Mouse (Mus musculus) cerebellum, postnatal 10 days (tissue): ENCODE data around the gene Neurl1a.

Experiments
- DNase-seq, 2 experiments: peaks; one replicate each; pipeline ENCODE4 v3.0.0; 2021; ENCODE audit warnings: mixed read lengths in 2 of 2

The Neurl1a gene

DNA sequence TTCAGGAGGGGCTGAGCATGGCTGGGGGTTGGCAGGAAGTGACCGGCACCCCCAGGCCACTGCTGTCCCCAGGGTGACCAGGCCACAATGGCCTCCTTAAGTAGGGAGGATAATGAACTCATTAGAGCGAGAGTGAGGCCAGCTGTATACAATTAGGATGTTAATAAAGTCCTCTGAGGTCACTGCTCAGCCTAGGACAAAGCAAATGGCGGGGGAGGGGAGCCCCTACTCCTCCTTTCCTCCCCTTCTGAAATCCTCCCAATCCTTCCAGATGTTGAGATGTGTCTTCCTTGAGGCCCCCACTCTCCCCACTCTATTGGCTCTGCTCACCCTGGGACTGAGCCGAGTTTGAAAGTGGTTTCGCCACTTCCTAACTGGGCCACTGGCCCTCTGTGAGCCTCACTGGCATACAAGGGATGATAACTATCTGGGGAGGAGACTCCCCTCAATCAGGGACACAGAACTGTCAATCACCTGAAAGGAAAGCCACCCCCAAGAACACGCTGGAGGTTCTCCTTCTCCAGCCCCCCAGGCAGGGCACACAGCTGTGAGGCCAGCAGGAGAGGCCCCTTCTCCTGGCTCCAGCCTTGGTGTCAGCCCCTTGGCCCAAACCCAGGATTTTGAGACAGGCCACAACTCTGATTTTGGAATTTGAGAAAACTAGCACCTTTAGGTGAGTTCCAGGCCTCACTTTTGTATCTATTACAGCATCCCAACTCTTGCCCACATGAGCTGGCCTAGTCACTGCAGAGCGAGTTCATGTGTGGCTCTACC, 112.9 kb downstream of the Neurl1a start:
- DNase-seq: peak; percentile 36 to 48

DNA sequence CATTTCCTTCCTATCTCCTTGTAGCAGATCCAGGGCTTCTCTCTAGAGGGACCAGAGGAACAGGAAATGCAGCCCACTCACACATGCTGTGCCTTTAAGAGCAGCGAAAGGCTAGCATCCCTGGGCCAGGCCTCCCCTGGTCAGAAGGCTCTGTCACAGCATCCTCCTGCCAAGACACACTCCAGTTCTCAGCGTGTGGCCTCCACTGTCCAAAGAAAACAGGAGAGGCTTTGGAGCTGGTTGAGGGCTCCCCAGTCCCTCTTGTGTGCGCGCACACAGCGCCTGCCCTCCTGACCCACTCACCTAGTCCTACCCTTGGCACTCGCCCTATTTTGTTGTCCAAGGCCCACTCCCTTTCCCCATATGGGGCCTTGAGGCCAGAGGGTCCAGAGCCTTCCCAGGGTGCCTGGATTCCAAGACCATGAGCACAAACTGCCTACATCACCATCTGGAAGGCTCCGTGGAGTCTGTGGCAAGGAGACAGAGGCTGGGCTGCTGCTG, 113.9 kb downstream of the Neurl1a start:
- DNase-seq: peak; percentile 74 to 84

DNA sequence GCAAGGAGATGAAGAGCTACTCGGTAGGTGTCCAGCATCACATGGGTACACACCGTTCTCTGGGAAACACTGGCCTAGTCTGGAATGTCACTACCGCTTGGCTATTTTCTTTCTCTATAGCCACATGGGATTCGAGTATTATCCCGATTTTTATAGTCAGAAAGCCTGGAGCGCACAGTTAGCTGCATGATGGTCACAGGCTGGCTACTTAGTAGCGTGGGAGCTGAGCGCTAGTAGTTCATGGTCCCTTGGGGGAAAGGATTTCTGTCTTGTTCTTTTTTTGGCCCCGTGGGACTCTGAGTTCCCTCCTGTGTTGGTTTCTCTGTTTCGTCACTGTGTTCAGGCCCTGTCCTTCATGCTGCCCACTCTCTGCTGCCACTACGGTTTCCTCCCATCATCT, 119.5 kb downstream of the Neurl1a start:
- no peak for DNase-seq

DNA sequence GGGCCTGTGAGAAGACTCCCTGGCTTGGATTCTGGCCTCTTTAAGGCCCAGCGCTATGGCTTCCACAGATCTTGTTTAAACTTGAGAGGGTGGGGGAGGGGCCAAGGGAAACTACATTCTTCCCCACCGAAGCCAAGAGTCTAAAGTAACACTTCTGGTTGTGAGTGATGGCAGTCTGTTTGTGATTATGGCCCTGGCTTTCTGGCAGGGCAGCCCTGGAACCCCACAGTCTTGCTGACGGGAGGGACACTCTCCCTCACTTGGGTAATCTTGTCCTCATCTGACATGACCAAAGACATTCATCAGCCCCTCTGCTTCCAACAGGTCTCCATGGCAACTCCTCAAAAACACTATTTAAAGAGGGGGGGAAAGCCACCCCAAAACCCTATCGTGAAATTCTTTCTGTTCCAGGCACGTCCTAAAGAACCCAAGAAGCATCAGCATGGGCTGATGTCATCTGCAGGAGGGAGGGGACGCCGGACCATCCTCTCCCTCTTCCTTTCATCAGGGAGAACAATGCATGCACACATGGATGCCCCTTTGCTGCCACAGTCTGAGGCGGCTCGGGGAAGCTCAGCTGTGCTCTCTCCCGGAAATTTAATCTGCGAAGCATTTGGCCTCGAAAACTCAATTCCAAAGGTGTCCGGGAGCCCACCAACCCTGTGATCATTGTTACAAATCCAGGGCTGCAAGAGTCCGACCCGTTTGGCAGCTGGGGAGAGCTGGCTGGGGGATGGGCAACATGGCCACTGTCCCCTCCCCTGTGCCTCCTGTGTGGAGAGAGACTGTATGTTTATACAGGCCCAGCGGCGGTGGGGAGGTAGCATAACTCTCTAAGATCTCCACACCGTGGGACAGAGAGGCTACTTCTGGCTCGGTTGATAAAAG, 122.9 kb downstream of the Neurl1a start:
- peak; percentile 51 to 58 for DNase-seq

DNA sequence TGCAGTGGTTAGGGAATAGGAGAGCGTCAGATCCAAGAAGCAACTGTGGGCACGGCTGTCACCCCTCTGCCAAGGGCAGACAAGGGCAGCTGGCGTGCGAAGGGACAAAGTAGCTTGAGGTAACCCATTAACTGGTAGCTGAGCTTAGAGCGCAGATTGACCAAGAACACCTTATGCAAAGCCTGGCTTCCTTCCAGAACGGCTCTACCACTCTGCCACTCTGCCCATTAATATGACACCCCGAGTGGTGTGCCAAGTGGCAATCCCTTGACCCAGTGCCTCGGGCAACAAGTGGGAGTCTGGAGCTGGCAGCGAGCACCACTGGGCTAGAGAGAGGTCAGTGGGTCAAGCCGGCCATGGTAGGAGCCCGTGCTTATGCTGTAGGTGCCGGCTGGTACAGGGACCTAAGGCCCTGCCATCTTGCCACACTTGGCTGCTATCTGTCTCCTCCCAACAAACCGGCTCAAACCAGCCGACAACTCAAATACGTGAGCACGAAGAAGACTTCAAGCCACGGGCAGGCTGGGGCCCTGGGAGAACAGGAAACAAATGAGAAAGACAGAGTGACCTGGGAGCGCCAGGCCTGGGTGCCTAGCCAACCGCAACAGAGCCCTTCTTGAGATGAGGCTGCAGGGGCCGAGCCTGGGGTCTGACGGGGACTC, 123.7 kb downstream of the Neurl1a start:
- DNase-seq: peak; percentile 67 to 75

DNA sequence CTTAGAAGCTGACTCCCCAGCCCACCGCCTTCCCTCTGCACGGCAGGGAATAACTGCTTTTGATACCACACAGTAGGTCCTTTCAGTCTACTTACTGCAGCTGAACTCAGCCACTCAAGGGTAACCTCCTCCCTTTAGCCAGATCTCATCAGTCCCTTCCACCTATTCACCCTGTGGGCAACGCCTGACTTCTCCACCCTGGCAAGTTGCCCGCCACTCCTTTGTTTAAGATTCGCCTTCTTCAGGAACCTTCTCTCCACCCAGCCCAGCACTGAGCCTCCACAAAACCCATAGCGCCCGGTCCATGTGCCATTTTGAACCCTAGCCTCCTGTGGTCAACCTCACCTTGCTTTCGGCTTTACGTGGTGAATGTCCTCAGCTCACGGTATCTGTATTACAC, 124.5 kb downstream of the Neurl1a start:
- peak in 1 of 2 experiments; percentile 28 for DNase-seq

DNA sequence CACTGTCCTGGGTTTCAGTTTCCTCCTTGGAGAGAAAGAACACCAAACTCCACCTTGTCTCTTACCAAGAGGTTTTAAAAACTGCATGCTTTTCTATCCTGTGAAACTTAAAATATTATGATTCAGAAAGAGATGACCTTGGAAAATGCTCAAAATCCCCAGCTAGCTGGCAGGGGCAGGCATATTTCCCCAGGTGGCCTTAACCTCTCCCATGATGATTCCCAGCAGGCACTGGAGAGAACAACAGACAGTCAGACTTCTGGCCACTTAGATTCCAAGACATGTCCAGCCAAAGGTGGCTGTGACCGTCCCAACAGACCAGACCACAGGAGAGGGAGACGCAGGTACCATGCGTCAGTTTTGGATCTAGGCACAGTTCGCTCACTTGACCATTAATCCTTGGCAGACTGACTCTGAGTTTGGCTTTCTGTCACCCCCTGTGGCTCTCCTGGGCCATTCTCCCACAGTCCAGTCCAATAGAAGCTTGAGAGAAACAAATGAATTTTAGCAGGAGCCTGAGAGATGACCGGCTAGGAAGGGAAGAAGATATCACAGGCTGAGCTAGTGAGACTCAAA, 125.6 kb downstream of the Neurl1a start:
- peak; percentile 84 to 85 for DNase-seq

DNA sequence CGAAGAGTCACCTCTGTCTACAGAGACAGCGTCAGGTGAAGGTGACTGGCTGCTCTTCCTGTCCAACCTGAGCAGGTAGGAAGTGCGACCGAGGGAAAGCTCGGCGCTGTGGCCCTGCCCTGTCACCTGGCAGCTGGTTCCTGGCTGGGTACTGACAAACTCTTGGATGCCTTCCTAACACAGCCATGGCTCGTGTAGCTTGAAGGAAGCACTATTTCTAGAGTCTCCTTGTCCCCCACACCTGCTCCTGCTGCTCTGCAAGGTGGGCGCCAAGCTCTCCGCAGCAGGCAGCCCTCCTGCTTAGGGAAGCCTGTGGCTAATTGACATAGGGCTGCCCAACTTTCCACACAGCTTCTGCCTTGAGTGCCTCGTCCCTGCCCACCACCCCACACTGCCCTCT, 126.8 kb downstream of the Neurl1a start:
- peak; percentile 65 to 72 for DNase-seq

DNA sequence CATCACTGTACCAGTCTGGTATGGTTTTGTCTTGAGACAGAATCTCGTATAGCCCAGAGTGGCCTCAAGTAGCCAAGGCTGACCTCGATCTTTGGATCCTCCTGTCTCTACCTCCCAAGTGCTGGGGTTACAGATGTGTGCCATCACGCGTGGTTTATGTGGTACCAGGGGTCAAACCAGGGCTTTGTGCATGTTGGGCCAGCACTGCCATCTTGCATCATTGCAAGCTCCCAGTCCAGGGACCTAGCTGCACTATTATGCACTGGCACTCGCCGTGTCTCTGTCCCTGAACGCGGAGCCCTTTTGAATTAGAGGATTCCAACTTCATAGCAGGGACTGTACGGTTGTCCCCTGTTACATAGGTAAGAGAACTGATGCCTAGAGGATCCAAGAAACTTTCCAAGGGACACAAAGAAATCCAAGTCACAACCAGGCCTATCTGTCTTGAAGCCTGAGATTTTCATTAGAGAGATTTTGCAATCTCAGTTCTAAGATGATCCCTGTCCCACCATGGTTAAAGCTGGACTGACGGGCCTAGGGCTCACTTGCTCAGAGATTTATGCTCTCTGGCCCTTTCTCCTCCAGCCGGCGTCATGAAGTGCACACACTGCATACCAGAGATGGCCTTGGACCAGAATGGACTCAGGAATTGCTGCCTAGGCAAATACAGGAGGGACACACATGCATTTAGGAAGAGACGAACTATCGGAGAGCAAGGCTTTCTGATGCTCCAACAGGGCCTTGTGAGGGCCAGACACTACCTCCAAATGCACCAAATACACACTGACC, 127.7 kb downstream of the Neurl1a start:
- no peak for DNase-seq

DNA sequence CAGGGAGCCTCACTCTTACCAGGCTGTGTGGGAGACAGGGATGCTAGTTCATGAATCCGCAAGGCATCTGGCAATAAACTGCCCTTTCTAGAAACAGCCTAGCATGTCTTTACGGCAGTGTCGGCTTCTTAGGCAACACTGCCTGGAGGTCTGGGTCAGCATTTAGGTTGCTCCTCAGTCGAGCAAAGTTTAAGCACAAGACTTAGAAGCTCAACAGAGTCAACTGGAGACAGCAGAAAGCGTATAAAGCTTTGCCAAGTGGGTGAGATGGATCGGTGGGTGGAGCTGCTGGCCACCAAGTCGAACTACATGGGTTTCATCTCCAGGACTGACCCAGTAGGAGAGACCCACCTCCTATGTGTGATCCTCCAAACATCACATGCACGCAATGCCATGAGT, 128.3 kb downstream of the Neurl1a start:
- DNase-seq: no peak
